Mouse (Mus musculus): ENCODE measurements around the gene Poll. TPM values are rescaled to one million over a fixed set of nuclear protein-coding genes. Genes with fewer than 3 reads are reported as not detected.

Poll gene
- polyA plus RNA-seq, 1 experiment, result 13.4 TPM

DNA sequence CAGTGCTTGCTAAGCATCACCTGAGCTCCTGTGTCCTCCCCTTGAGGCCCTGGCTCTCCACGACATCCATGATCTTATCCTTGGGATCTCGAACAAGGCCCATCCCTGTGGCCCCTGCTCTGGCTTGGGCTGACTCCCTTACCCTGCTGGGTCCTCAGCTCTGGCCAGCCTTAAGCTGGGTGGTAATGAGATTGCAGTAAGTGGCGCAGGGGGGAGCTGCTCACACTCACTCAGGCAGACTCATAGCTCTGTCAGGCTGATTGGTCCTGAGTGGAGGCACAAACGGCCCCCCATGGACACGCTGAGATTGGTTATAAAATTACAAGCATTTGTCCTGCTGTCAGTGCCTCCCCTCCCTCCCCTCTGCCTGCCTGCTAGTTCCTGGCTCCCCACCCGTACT lies 24.4 kb downstream of the Poll start:
- no peaks in the 10 kb centered on the region for H3K27me3 ChIP-seq (ENCODE audit: control insufficient read depth, insufficient read depth, low read length, poor library complexity, severe bottlenecking)

DNA sequence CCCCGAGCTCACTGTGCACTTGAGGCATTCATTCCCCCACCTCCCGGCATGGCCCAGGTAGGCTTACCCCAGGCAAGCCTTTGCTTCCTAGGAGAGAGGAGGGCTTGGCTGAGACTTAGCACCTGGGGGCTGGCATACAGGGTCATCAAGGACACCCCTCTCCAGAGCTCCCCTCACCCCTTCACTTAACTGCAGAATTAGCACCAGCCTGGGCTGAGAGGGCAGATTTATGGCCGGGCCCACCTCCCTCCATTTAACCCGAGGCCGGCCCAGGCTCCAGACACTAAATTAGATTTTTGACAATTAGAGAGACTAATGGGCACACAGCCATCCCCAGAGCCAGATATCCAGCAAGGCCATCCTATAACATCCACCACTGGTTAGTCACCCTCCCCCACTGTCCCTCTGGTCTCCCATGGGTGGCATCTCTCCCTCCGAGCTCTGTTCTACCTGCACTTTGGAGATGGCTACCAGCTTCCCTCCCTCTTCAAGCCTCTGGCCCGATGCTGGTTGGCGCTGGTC lies 25.1 kb downstream of the Poll start:
- H3K4me1 ChIP-seq (ENCODE audit: control insufficient read depth, insufficient read depth, low read length), result no peaks in the 10 kb centered on the region
- no peak overlapping the region for H3K4me3 ChIP-seq (ENCODE audit: low read depth, low read length)
- no peak overlapping the region for H3K9ac ChIP-seq (ENCODE audit: low read depth, poor library complexity, severe bottlenecking)
- TF ChIP-seq CTCF (IDR thresholded peaks at IDR 0.05; ENCODE audit: low read depth, low read length), result no peak
- H3K9me3 ChIP-seq (replicated peaks; ENCODE audit: control insufficient read depth, insufficient read depth, low read length, poor library complexity, severe bottlenecking), result no peaks in the 10 kb centered on the region
- H3K27ac ChIP-seq (ENCODE audit: insufficient read depth, low read length), result no peak overlapping the region
- H3K27me3 ChIP-seq (ENCODE audit: control insufficient read depth, insufficient read depth, low read length, poor library complexity, severe bottlenecking), result no peaks in the 10 kb centered on the region
- no peaks in the 10 kb centered on the region for H3K36me3 ChIP-seq (ENCODE audit: control insufficient read depth, insufficient read depth, low read length, poor library complexity, severe bottlenecking)

More for the DNA sequence above, 24.4 kb downstream of the Poll start:
- Histone ChIP-seq H3K36me3 (ENCODE audit: control insufficient read depth, insufficient read depth, low read length, poor library complexity, severe bottlenecking) (no peaks in the 10 kb centered on the region), H3K9me3 (replicated peaks; ENCODE audit: control insufficient read depth, insufficient read depth, low read length, poor library complexity, severe bottlenecking) (no peaks in the 10 kb centered on the region), H3K9ac (ENCODE audit: low read depth, poor library complexity, severe bottlenecking) (no peak overlapping the region), H3K4me3 (ENCODE audit: low read depth, low read length) (no peak overlapping the region), H3K27ac (ENCODE audit: insufficient read depth, low read length) (no peak overlapping the region), H3K4me1 (ENCODE audit: control insufficient read depth, insufficient read depth, low read length) (no peaks in the 10 kb centered on the region)
- TF ChIP-seq EP300 (IDR thresholded peaks at IDR 0.05; ENCODE audit: insufficient read depth, low read depth, low read length) (no peak), POLR2A (IDR thresholded peaks at IDR 0.05; ENCODE audit: insufficient read depth, low read length) (no peak), CTCF (IDR thresholded peaks at IDR 0.05; ENCODE audit: low read depth, low read length) (no peak)

DNA sequence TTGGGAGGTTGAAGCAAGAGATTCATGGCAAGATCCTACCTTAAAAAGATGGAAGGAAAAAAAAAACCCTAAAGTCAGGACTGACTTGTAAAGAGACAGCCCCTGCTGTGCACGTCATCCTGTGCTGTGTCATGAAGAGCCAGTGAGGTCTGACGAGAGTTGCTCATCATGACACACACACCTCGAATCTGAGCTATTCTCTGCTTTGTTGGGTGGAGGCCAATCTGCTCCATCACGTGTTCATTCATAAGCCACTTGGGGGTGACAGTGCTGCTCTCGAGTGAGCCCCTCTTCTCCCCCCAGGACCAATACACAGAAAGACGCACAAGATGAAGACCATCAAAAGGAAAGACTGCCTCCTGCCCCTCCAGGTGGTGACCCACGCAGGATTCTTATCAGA lies 26.7 kb downstream of the Poll start:
- Histone ChIP-seq H3K27ac (ENCODE audit: insufficient read depth, low read length) (no peak overlapping the region), H3K9me3 (replicated peaks; ENCODE audit: control insufficient read depth, insufficient read depth, low read length, poor library complexity, severe bottlenecking) (no peaks in the 10 kb centered on the region), H3K4me3 (ENCODE audit: low read depth, low read length) (no peak overlapping the region), H3K9ac (ENCODE audit: low read depth, poor library complexity, severe bottlenecking) (no peak overlapping the region), H3K36me3 (ENCODE audit: control insufficient read depth, insufficient read depth, low read length, poor library complexity, severe bottlenecking) (no peaks in the 10 kb centered on the region), H3K27me3 (ENCODE audit: control insufficient read depth, insufficient read depth, low read length, poor library complexity, severe bottlenecking) (no peaks in the 10 kb centered on the region), H3K4me1 (ENCODE audit: control insufficient read depth, insufficient read depth, low read length) (no peaks in the 10 kb centered on the region)
- TF ChIP-seq EP300 (IDR thresholded peaks at IDR 0.05; ENCODE audit: insufficient read depth, low read depth, low read length) (no peak), CTCF (IDR thresholded peaks at IDR 0.05; ENCODE audit: low read depth, low read length) (no peak), POLR2A (IDR thresholded peaks at IDR 0.05; ENCODE audit: insufficient read depth, low read length) (no peak)

DNA sequence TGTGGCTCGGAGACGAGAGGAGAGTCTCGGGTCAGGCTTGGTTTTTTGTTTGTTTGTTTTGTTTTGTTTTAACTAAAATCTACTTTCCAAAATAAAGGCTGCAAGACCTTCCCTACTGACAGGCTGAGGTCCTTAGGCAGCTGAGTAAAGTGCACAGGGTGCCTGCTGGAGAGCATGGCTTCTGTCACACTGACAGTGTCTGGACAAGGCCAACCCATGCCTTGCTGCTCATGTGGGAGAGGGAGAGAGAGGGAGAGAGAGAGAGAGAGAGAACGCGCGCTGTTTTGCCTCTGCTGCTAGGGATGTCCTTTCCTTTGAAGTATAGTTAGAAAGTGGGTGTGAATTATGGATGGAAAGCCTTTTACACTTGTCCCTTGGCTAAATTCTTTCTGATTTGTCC lies 28.8 kb downstream of the Poll start:
- H3K36me3 ChIP-seq (ENCODE audit: control insufficient read depth, insufficient read depth, low read length, poor library complexity, severe bottlenecking), result 0 out of 2 replicates have a peak, but pooled peaks cover 2% of the 10 kb centered on the region

DNA sequence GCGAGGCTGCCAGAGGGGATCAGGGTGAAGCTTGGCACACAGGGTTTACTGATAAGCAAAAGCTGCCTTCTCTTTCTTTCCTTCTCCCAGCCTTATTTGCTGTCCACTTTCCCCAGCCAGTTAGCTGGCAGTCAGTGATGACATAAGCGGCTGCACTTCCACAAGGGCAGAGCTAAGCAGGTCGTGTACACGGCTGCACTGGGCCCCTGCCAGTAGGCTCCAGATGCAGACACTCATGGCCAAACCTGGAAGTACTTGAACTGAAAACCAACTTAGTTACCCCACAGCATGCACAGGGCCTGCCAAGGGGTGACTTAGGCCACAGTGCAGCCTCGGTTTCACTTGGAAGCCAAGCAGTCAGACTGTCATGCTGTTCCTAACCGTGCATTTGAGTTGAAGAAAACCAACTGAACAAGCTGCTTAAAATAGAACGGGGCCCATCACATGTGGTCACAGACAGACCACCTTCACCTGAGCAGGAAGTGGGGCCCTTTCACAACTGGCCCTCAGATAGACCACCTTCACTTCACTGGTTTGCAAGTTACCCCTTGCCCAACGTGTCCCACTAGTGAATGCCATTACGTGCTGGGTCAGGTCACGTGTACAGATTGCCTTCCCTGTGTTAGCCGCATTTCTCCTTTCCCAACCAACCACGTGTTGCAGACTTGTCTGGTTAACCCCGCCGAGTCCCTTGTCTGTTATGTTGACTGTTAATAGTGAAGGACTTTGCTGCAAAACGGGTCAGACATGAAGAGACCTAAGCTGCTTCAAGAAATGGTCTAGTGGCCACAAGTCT lies 29.9 kb downstream of the Poll start:
- Histone ChIP-seq H3K4me3 (ENCODE audit: low read depth, low read length) (no peak overlapping the region), H3K4me1 (ENCODE audit: control insufficient read depth, insufficient read depth, low read length) (no peaks in the 10 kb centered on the region), H3K27ac (ENCODE audit: insufficient read depth, low read length) (no peak overlapping the region), H3K36me3 (ENCODE audit: control insufficient read depth, insufficient read depth, low read length, poor library complexity, severe bottlenecking) (0 out of 2 replicates have a peak, but pooled peaks cover 2% of the 10 kb centered on the region), H3K9me3 (replicated peaks; ENCODE audit: control insufficient read depth, insufficient read depth, low read length, poor library complexity, severe bottlenecking) (no peaks in the 10 kb centered on the region), H3K27me3 (ENCODE audit: control insufficient read depth, insufficient read depth, low read length, poor library complexity, severe bottlenecking) (no peaks in the 10 kb centered on the region), H3K9ac (ENCODE audit: low read depth, poor library complexity, severe bottlenecking) (no peak overlapping the region)
- TF ChIP-seq POLR2A (IDR thresholded peaks at IDR 0.05; ENCODE audit: insufficient read depth, low read length) (no peak), EP300 (IDR thresholded peaks at IDR 0.05; ENCODE audit: insufficient read depth, low read depth, low read length) (no peak), CTCF (IDR thresholded peaks at IDR 0.05; ENCODE audit: low read depth, low read length) (no peak)

More for the DNA sequence above, 28.8 kb downstream of the Poll start:
- H3K4me1 ChIP-seq (ENCODE audit: control insufficient read depth, insufficient read depth, low read length), result no peaks in the 10 kb centered on the region
- no peaks in the 10 kb centered on the region for H3K9me3 ChIP-seq (replicated peaks; ENCODE audit: control insufficient read depth, insufficient read depth, low read length, poor library complexity, severe bottlenecking)
- H3K4me3 ChIP-seq (ENCODE audit: low read depth, low read length), result no peak overlapping the region
- no peak overlapping the region for H3K27ac ChIP-seq (ENCODE audit: insufficient read depth, low read length)
- H3K9ac ChIP-seq (ENCODE audit: low read depth, poor library complexity, severe bottlenecking), result no peak overlapping the region
- TF ChIP-seq CTCF (IDR thresholded peaks at IDR 0.05; ENCODE audit: low read depth, low read length) (no peak), EP300 (IDR thresholded peaks at IDR 0.05; ENCODE audit: insufficient read depth, low read depth, low read length) (no peak), POLR2A (IDR thresholded peaks at IDR 0.05; ENCODE audit: insufficient read depth, low read length) (no peak)
- no peaks in the 10 kb centered on the region for H3K27me3 ChIP-seq (ENCODE audit: control insufficient read depth, insufficient read depth, low read length, poor library complexity, severe bottlenecking)

DNA sequence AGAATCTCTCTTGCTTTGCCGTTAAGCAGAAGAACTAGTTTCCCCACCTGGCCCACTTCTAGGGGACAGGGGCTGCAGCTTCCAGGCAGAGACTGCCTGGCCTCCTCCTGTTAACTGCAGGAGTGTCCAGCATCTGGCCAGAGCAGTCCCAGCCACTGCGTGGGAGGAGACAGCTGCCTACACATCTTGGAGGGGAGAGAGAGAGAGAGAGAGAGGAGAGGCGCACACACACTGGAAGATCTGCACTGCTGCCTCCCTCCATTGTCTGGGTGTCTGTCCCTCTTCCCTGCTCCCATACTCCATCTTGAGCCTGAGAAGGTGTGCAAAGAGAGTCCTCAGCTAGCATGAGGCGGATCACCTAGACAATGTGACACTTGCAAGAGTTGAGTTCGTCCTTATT lies 31.0 kb downstream of the Poll start:
- TF ChIP-seq POLR2A (IDR thresholded peaks at IDR 0.05; ENCODE audit: insufficient read depth, low read length) (no peak), EP300 (IDR thresholded peaks at IDR 0.05; ENCODE audit: insufficient read depth, low read depth, low read length) (no peak), CTCF (IDR thresholded peaks at IDR 0.05; ENCODE audit: low read depth, low read length) (no peak)
- H3K27me3 ChIP-seq (ENCODE audit: control insufficient read depth, insufficient read depth, low read length, poor library complexity, severe bottlenecking), result no peaks in the 10 kb centered on the region
- H3K9me3 ChIP-seq (replicated peaks; ENCODE audit: control insufficient read depth, insufficient read depth, low read length, poor library complexity, severe bottlenecking), result no peaks in the 10 kb centered on the region
- H3K27ac ChIP-seq (ENCODE audit: insufficient read depth, low read length), result no peak overlapping the region
- H3K36me3 ChIP-seq (ENCODE audit: control insufficient read depth, insufficient read depth, low read length, poor library complexity, severe bottlenecking), result 0 out of 2 replicates have a peak, but pooled peaks cover 2% of the 10 kb centered on the region
- H3K9ac ChIP-seq (ENCODE audit: low read depth, poor library complexity, severe bottlenecking), result no peak overlapping the region
- no peaks in the 10 kb centered on the region for H3K4me1 ChIP-seq (ENCODE audit: control insufficient read depth, insufficient read depth, low read length)
- no peak overlapping the region for H3K4me3 ChIP-seq (ENCODE audit: low read depth, low read length)

Measured in ES-Bruce4 (cell line).